ENCODE assay signal across 12 mouse cellular contexts in the genomic region with DNA sequence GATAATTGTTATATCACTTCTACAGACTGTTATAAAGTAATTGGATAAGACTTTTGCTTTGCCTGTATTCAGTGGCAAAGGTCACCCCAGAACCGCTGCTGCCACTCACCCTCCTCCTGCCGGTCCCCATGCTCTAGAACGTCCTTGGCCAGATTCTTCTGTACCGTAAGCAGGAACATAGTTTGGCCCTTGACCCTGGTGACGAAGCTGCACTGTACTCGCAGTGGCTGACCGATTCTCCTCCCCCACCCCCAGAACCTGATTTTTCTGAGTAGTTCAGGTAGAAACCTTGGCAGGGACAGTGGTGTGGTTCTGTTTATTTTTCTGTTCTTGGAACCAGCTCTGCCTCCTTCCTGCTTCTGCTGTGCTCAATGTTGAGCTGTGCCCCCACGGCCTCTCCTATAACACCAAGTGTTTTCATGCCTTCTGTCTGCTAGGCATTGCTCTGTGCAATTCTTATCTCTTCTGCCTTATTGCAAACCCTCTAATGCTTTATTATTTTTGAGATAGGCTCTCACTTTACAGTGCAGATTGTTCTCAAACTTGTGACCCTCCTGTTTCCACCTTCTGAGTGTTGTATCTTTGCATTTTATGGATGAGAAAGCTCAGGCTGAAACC. TPM values are rescaled to one million over a fixed set of nuclear protein-coding genes. Genes with fewer than 3 reads are reported as not detected.
DNase-seq lines count a peak whose midpoint lies in the region; ATAC-seq lines count a peak whose summit lies in the region.
"Had no signal": no experiment of that assay in that cellular context is flagged by ENCODE, and none has a peak within 500 bp of the region (broad histone marks: within the 10 kb centered on the region; RNA-seq: fewer than 3 reads in every experiment).

No protein-coding gene starts in this region.

- no peaks in the 10 kb centered on the region for H3K9me3 ChIP-seq in heart, embryonic 11.5 days (replicated peaks; ENCODE audit: control insufficient read depth, low read length)
- H3K9me3 ChIP-seq in intestine, embryonic 14.5 days (ENCODE audit: control insufficient read depth, low read length) = no peaks in the 10 kb centered on the region
- H3K9me3 ChIP-seq in limb, embryonic 12.5 days = no peaks in the 10 kb centered on the region

- 47% methylated on average over 8 of the region's 8 CpGs for WGBS in heart, embryonic 11.5 days (ENCODE audit: insufficient replicate concordance)
- WGBS in intestine, embryonic 14.5 days = 50% methylated on average over 8 of the region's 8 CpGs
- WGBS in limb, embryonic 12.5 days = 71% methylated on average over 8 of the region's 8 CpGs

- DNase-seq in heart, postnatal 36 days = no peak
- DNase-seq in intestine, embryonic 14.5 days (ENCODE audit: low spot score) = no peak
- DNase-seq in embryo, embryonic 9.5 days (ENCODE audit: extremely low spot score) = no peak
- no peak for DNase-seq in Muller cell, postnatal 12 days (ENCODE audit: inconsistent ontology term)
- DNase-seq in gastrocnemius, postnatal 10 days = no peak
- DNase-seq: gastrocnemius, postnatal 14 days; midbrain, embryonic 14.5 days had no signal

- intact Hi-C loops in heart, postnatal 36 days (cut with DNase I) = no loop called here

- no peak overlapping the region for H3K4me3 ChIP-seq in heart, embryonic 11.5 days (ENCODE audit: low read depth, low read length)
- no peak overlapping the region for H3K4me3 ChIP-seq in intestine, embryonic 14.5 days (ENCODE audit: low read depth, low read length)
- no peak overlapping the region for H3K4me3 ChIP-seq in limb, embryonic 12.5 days (replicated peaks)
- H3K4me3 ChIP-seq: layer of hippocampus, adult 2 months had no signal

- no peak overlapping the region for H3K4me2 ChIP-seq in heart, embryonic 11.5 days
- peak overlapping the region; percentile 4; the same call in 1 of the 2 replicates for H3K4me2 ChIP-seq in intestine, embryonic 14.5 days (ENCODE audit: low read length)
- peak overlapping the region; percentile 28; the same call in 1 of the 2 replicates for H3K4me2 ChIP-seq in limb, embryonic 12.5 days

- H3K27me3 ChIP-seq in heart, embryonic 11.5 days (ENCODE audit: control insufficient read depth, insufficient read depth, low read length) = no peaks in the 10 kb centered on the region
- H3K27me3 ChIP-seq in intestine, embryonic 14.5 days (replicated peaks; ENCODE audit: control insufficient read depth, insufficient read depth, low read length) = no peaks in the 10 kb centered on the region
- H3K27me3 ChIP-seq in limb, embryonic 12.5 days = no peaks in the 10 kb centered on the region

- no peaks in the 10 kb centered on the region for H3K36me3 ChIP-seq in heart, embryonic 11.5 days (ENCODE audit: control insufficient read depth, insufficient read depth, low read length)
- H3K36me3 ChIP-seq in intestine, embryonic 14.5 days (ENCODE audit: control insufficient read depth, insufficient read depth, low read length) = no peaks in the 10 kb centered on the region
- peaks cover 3% of the 10 kb centered on the region; the same call in 1 of the 2 replicates for H3K36me3 ChIP-seq in limb, embryonic 12.5 days

- H3K9ac ChIP-seq in heart, embryonic 11.5 days (ENCODE audit: low read depth, low read length) = peak overlapping the region; percentile 56; the same call in 1 of the 2 replicates
- H3K9ac ChIP-seq in intestine, embryonic 14.5 days (ENCODE audit: low read length) = no peak overlapping the region
- no peak overlapping the region for H3K9ac ChIP-seq in limb, embryonic 12.5 days (replicated peaks)

- peaks cover 49% of the 10 kb centered on the region for H3K4me1 ChIP-seq in heart, embryonic 11.5 days (ENCODE audit: control insufficient read depth, insufficient read depth, low read length)
- peaks cover 43% of the 10 kb centered on the region for H3K4me1 ChIP-seq in intestine, embryonic 14.5 days (replicated peaks; ENCODE audit: control insufficient read depth, insufficient read depth, low read length)
- peaks cover 86% of the 10 kb centered on the region for H3K4me1 ChIP-seq in limb, embryonic 12.5 days (replicated peaks)

- H3K27ac ChIP-seq in heart, embryonic 11.5 days (ENCODE audit: low read depth, low read length) = peak overlapping the region; percentile 90; the same call in 1 of the 2 replicates
- H3K27ac ChIP-seq in intestine, embryonic 14.5 days (ENCODE audit: low read depth) = peak overlapping the region; percentile 38; the same call in 1 of the 2 replicates
- H3K27ac ChIP-seq in limb, embryonic 12.5 days = peak overlapping the region; percentile 94

- no peak for ATAC-seq in heart, embryonic 11.5 days (replicated peaks; ENCODE audit: insufficient number of reproducible peaks, low FRiP score, low TSS enrichment)
- no peak; the same call in 1 of the 2 replicates for ATAC-seq in intestine, embryonic 14.5 days (replicated peaks; ENCODE audit: low FRiP score, low TSS enrichment, low read depth)
- no peak for ATAC-seq in limb, embryonic 12.5 days (ENCODE audit: insufficient number of reproducible peaks, insufficient read depth, low FRiP score, low TSS enrichment, low read depth)
- peak; percentile 52 for ATAC-seq in megakaryocyte-erythroid progenitor cell, adult 5-6 weeks (replicated peaks; ENCODE audit: low FRiP score, low TSS enrichment, poor library complexity, severe bottlenecking)

RNA-seq across cellular contexts. Expression of gene Flnb, which starts 7.0 kb away (rescaled TPM):
- 13.1 and 13.6 TPM in 2 replicates for polyA plus RNA-seq in heart, embryonic 11.5 days (2014; fragmentation: Nextera tagmentation; extraction: Ambion mirVana)
- total RNA-seq in heart, postnatal 36 days (2021) = 10 to 100 TPM; 23.0 to 24.1 TPM
- polyA plus RNA-seq in intestine, embryonic 14.5 days (2014; fragmentation: Nextera tagmentation; extraction: Ambion mirVana) = 26.7 and 26.8 TPM in 2 replicates
- polyA plus RNA-seq in limb, embryonic 12.5 days (2016; fragmentation: Nextera tagmentation; extraction: Ambion mirVana) = 56.7 and 61.9 TPM in 2 replicates
- 0.76 and 1.5 TPM in 2 replicates for total RNA-seq in megakaryocyte-erythroid progenitor cell, adult 5-6 weeks (2014; fragmentation: Nextera tagmentation)
- 1.3 and 1.9 TPM in 2 replicates for total RNA-seq in megakaryocyte-erythroid progenitor cell, adult 5-6 weeks (2017)
- 10 to 100 TPM; 29.5 to 30.8 TPM for total RNA-seq in gastrocnemius, postnatal 10 days (2021)

RNA-seq across cellular contexts. Expression of gene Gm26661, which starts 33.4 kb away (rescaled TPM):
- not detected in 2 replicates for polyA plus RNA-seq in heart, embryonic 11.5 days (2014; fragmentation: Nextera tagmentation; extraction: Ambion mirVana)
- total RNA-seq in heart, postnatal 36 days (2021) = not detected
- not detected in 2 replicates for polyA plus RNA-seq in intestine, embryonic 14.5 days (2014; fragmentation: Nextera tagmentation; extraction: Ambion mirVana)
- not detected in 2 replicates for polyA plus RNA-seq in limb, embryonic 12.5 days (2016; fragmentation: Nextera tagmentation; extraction: Ambion mirVana)
- total RNA-seq in megakaryocyte-erythroid progenitor cell, adult 5-6 weeks (2014; fragmentation: Nextera tagmentation) = not detected in 2 replicates
- not detected in 2 replicates for total RNA-seq in megakaryocyte-erythroid progenitor cell, adult 5-6 weeks (2017)
- not detected for total RNA-seq in gastrocnemius, postnatal 10 days (2021)
- total RNA-seq: gastrocnemius, postnatal 14 days; layer of hippocampus, adult 2 months had no signal
- polyA plus RNA-seq: embryonic facial prominence, embryonic 11.5 days; midbrain, embryonic 14.5 days had no signal

Comparison
In these comparisons a context has a peak if more than half of its experiments do, and no peak if none do; other contexts are left out.
1. H3K27ac ChIP-seq: peak in every context shown above with its lines; median percentile 94 in limb, embryonic 12.5 days; 90 in heart, embryonic 11.5 days; 38 in intestine, embryonic 14.5 days.
2. RNA of gene Flnb, which starts 7.0 kb away (total RNA-seq): 29.5 to 30.8 TPM in gastrocnemius, postnatal 10 days and 23.0 to 24.1 TPM in heart, postnatal 36 days; 0.76 to 1.9 TPM in megakaryocyte-erythroid progenitor cell, adult 5-6 weeks; every median in the first group is over 4 times any median in the second.